Mouse (Mus musculus): Measurements from ENCODE around the gene Vps37b. TPM values are rescaled to one million over a fixed set of nuclear protein-coding genes. Genes with fewer than 3 reads are reported as not detected.

Vps37b gene
- polyA plus RNA-seq, 1 experiment from 2014 or later: 37.7 TPM

DNA sequence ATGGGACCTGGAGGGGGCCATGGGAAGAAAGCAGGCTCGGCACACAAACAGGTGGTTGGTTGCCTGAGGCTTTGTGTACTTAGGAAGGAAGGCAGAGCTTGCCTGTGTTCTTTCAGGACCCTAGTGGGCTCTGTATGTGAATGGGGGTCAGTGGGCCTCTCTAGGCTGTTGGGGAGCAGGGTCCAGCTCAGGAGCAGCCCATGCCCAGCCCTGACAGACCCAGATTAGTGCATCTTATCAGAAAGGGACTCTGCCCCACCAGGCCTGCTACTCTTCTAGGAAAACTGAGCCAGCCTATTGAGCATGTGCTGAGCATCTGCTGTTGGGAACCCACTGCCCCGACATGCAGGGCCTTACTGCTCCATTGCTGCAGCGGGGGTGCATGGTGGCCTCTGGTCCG, 44.6 kb downstream of the Vps37b start:
- no peaks in the 10 kb centered on the region for H3K9me3 ChIP-seq (replicated peaks)
- no peak for ATAC-seq (ENCODE audit: insufficient number of reproducible peaks, low FRiP score, low TSS enrichment, low read depth)
- H3K4me2 ChIP-seq (replicated peaks): no peak overlapping the region
- no peaks in the 10 kb centered on the region for H3K27me3 ChIP-seq
- no peak overlapping the region for H3K9ac ChIP-seq
- 68% methylated on average over 4 of the region's 4 CpGs for WGBS
- 0 out of 2 replicates have a peak, but pooled peaks cover 2% of the 10 kb centered on the region for H3K36me3 ChIP-seq
- no peak overlapping the region for H3K4me3 ChIP-seq (replicated peaks)
- no peak overlapping the region for H3K27ac ChIP-seq (replicated peaks)
- H3K4me1 ChIP-seq: peaks cover 29% of the 10 kb centered on the region

DNA sequence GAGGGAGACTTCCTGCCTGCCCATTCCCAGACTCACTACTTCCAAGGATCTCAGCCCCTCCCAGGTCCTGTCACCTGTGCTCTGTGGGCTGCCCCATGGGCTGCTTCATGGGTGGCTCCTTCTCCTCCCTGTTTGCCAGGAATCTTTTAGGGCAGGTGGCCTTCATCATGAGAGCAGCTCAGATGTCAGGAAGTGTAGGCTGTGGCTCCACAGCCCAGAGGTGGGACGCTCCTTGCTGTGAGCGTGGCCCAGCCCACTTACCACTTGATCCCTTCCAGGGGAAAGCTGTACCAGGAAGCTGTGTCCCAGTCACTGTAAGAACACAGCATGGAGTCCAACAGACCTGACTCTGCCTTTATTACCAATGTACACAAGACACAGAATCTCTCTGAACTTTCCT, 45.1 kb downstream of the Vps37b start:
- Histone ChIP-seq H3K9me3 (replicated peaks) (no peaks in the 10 kb centered on the region), H3K4me1 (peaks cover 23% of the 10 kb centered on the region), H3K9ac (no peak overlapping the region), H3K27ac (replicated peaks) (no peak overlapping the region), H3K36me3 (0 out of 2 replicates have a peak, but pooled peaks cover 2% of the 10 kb centered on the region), H3K4me3 (replicated peaks) (no peak overlapping the region), H3K27me3 (no peaks in the 10 kb centered on the region), H3K4me2 (replicated peaks) (no peak overlapping the region)
- no peak for ATAC-seq (ENCODE audit: insufficient number of reproducible peaks, low FRiP score, low TSS enrichment, low read depth)
- WGBS: 26% methylated on average over 2 of the region's 2 CpGs

DNA sequence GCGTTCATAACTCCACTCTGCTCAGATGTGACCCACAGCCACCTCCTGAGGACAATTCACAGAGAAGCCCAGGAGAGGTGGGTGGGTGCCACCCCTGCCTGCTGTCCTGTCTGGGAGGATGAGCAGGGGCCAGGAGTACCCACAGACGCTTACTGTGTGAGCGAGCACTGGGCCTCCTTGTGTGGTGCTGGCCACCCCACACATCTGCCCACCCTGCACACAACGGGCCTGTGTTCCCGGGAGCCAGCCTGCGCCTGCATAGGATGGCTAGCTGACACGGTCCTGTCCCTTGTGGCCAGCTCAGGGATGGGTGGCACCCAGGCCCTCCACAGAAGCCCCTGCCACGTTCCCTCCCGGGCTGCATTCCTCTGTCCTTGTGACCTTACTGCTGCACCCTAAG, 46.6 kb downstream of the Vps37b start:
- H3K4me1 ChIP-seq: peaks cover 23% of the 10 kb centered on the region
- no peak for ATAC-seq (ENCODE audit: insufficient number of reproducible peaks, low FRiP score, low TSS enrichment, low read depth)
- H3K27me3 ChIP-seq: no peaks in the 10 kb centered on the region
- no peak overlapping the region for H3K4me3 ChIP-seq (replicated peaks)
- H3K9me3 ChIP-seq (replicated peaks): no peaks in the 10 kb centered on the region
- 76% methylated on average over 9 of the region's 9 CpGs for WGBS
- H3K4me2 ChIP-seq (replicated peaks): no peak overlapping the region
- H3K9ac ChIP-seq: no peak overlapping the region
- H3K27ac ChIP-seq (replicated peaks): no peak overlapping the region
- 0 out of 2 replicates have a peak, but pooled peaks cover 2% of the 10 kb centered on the region for H3K36me3 ChIP-seq

DNA sequence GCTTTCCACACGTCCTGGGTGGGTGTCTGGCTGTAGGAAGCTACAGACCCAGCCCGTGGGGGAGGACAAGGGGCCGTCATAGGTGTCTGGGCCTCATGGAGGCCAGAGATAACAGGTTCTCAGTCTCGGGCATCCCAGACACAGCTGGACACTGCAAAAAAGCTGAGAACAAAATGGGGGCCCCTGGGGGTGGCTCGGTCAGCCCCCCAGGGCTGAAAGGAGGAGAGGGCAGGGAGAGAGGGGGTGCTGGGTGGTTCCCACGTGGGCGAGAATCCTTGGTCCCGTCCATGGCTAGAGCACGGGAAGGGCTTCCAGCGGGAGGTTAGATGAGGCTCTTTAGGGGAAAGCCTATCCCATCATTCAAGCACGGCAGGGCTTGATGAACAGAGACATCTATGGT, 49.2 kb downstream of the Vps37b start:
- Histone ChIP-seq H3K27me3 (no peaks in the 10 kb centered on the region), H3K9me3 (replicated peaks) (no peaks in the 10 kb centered on the region), H3K4me1 (peaks cover 23% of the 10 kb centered on the region), H3K4me2 (replicated peaks) (no peak overlapping the region), H3K27ac (replicated peaks) (no peak overlapping the region), H3K4me3 (replicated peaks) (no peak overlapping the region), H3K36me3 (no peaks in the 10 kb centered on the region), H3K9ac (no peak overlapping the region)
- WGBS: 82% methylated on average over 11 of the region's 11 CpGs
- ATAC-seq (ENCODE audit: insufficient number of reproducible peaks, low FRiP score, low TSS enrichment, low read depth): no peak

DNA sequence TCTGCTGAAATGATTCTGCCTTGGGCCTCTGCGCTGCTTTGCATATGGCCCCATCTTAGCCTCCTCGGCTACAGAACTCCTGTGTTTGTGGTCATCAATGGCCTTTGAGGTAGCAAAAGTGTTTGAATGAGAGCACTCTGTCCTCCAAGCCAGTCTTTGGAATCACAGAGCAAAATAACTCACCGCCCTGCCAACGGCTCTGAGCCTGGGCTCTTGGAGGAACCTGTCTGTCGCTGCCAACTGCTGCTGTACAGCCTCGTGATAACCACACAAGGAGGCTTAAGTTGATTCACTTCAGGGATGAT, 50.9 kb downstream of the Vps37b start:
- H3K9me3 ChIP-seq (replicated peaks): no peaks in the 10 kb centered on the region
- H3K27ac ChIP-seq (replicated peaks): 0 out of 2 replicates have a peak overlapping the region, but pooled peaks have one; percentile 17
- H3K27me3 ChIP-seq: no peaks in the 10 kb centered on the region
- H3K36me3 ChIP-seq: no peaks in the 10 kb centered on the region
- ATAC-seq (ENCODE audit: insufficient number of reproducible peaks, low FRiP score, low TSS enrichment, low read depth): no peak
- H3K4me2 ChIP-seq (replicated peaks): no peak overlapping the region
- H3K9ac ChIP-seq: no peak overlapping the region
- peaks cover 23% of the 10 kb centered on the region for H3K4me1 ChIP-seq
- WGBS: 68% methylated on average over 6 of the region's 6 CpGs
- H3K4me3 ChIP-seq (replicated peaks): no peak overlapping the region

DNA sequence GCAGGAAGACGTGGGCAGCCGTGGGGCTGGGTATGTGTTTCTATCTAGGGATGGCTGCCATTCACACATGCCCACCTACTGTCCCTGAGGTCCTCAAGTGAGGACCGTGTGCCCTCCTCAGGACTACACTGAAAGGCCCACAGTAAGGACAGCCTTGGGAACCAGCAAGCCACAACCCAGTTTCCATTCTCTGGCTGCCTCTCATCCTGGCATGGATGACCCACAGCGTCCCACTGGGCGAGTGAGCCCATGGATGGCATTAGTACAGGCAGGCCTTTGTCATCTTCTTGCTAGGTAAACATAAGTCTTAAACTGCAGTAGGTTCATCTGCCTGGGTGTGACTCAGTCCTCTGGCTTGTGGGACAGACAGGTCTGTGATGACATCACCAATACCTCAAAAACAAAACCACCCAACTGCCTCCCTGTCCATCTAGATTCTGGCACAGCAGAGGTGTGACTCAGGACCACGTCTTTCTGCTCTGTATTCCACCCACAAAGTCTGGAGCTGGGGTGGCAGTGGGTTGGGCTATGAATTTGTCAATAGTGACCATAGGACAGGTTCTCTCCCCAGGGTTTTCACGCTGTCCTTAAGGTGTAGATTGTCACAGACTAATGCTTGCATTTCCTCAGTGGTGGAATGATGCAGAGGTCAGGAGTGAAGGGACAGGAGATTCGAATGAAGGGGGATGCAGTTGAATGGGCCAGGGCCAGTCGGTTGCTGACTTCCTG, 51.4 kb downstream of the Vps37b start:
- no peaks in the 10 kb centered on the region for H3K9me3 ChIP-seq (replicated peaks)
- H3K4me1 ChIP-seq: peaks cover 27% of the 10 kb centered on the region
- peak overlapping the region; percentile 23 for H3K27ac ChIP-seq (replicated peaks)
- H3K9ac ChIP-seq: no peak overlapping the region
- no peak for ATAC-seq (ENCODE audit: insufficient number of reproducible peaks, low FRiP score, low TSS enrichment, low read depth)
- no peak overlapping the region for H3K4me3 ChIP-seq (replicated peaks)
- H3K27me3 ChIP-seq: no peaks in the 10 kb centered on the region
- H3K36me3 ChIP-seq: no peaks in the 10 kb centered on the region
- no peak overlapping the region for H3K4me2 ChIP-seq (replicated peaks)
- WGBS: 70% methylated on average over 9 of the region's 9 CpGs

DNA sequence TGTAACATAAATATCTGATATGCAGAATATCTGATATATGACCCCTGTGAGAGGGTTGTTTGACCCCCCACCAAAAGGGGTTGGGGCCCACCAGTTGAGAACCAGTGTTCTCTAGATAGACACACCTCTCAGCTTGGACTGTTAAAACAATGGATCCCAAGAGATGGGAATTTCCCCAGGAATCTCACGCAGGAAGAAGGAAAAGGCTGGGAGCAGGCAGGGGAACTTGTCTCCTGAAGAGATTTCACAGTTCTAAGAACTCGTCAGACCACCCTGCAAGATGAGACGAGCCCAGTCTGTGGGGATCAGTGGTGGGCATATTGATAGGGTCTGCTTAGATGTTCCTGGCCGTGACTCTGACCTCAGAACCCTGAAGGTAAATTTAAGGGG, 52.1 kb downstream of the Vps37b start:
- 39% methylated on average over 4 of the region's 4 CpGs for whole genome bisulfite sequencing
- ATAC-seq (ENCODE audit: insufficient number of reproducible peaks, low FRiP score, low TSS enrichment, low read depth): no peak
- Histone ChIP-seq H3K4me3 (replicated peaks) (no peak overlapping the region), H3K4me1 (peaks cover 34% of the 10 kb centered on the region), H3K9ac (no peak overlapping the region), H3K36me3 (no peaks in the 10 kb centered on the region), H3K4me2 (replicated peaks) (no peak overlapping the region), H3K27me3 (peaks cover 3% of the 10 kb centered on the region; the same call in 1 of the 2 replicates), H3K9me3 (replicated peaks) (no peaks in the 10 kb centered on the region), H3K27ac (replicated peaks) (peak overlapping the region; percentile 23)

DNA sequence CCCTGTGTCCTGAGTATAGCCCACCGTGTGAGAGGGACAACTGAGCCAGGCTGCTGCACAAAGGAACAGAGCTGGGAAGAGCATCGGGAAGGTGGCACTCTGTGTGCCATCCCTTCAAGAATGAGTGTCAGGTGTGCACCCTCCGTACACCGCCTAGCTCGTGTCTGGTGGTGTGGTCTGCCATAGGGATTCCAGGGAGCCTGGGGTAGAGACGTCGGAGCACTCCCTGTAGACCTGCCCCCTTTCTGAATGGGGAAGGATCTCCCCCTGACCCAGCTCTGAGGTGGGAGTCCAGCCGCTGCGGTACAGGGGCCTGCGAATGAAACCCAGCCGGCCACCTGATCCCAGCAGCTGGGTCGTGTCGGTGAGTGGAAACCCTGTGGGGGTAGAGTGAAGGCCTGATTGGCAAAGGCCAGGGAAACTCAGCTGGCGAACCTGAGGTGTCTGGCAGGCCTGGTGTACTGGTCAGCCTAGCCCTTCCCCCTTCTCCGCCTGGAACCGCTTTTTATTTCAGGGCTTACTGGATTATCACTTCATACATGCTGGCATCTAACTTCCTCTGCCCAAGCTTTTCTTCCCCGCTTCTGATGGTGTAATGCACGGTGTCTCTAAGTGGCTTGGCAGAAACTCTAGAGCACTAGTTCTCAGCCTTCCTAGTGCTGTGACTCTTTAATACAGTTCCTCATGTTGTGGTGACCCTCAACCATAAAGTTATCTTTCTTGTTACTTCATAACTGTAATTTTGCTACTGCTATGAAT, 52.7 kb downstream of the Vps37b start:
- ATAC-seq (ENCODE audit: insufficient number of reproducible peaks, low FRiP score, low TSS enrichment, low read depth): no peak
- Histone ChIP-seq H3K36me3 (no peaks in the 10 kb centered on the region), H3K9me3 (replicated peaks) (no peaks in the 10 kb centered on the region), H3K4me1 (peaks cover 40% of the 10 kb centered on the region), H3K4me3 (replicated peaks) (no peak overlapping the region), H3K27ac (replicated peaks) (peak overlapping the region; percentile 23; the same call in 1 of the 2 replicates), H3K4me2 (replicated peaks) (no peak overlapping the region), H3K27me3 (peaks cover 3% of the 10 kb centered on the region; the same call in 1 of the 2 replicates), H3K9ac (no peak overlapping the region)
- WGBS: 67% methylated on average over 18 of the region's 18 CpGs

DNA sequence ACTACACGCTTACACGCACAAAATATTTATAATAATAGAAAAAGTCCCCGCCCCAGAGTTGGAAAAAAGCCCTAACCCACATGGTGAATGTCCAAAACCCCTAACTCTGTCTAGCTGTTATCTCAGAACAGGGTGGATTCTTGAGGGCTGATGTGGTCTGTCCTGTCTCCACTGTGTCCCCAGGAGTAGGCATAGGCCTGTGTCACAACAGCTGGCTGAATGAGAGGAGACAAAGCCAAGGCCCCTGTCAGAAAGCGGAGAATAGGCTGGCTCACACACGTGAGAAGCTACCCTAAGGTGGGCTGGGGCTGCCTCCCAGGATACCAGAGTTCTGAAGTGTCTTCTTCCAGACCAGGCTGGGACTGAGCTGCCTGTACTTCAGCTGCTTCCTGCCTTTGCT, 53.9 kb downstream of the Vps37b start:
- ATAC-seq (ENCODE audit: insufficient number of reproducible peaks, low FRiP score, low TSS enrichment, low read depth): no peak
- WGBS: 53% methylated on average over 5 of the region's 5 CpGs
- Histone ChIP-seq H3K27me3 (peaks cover 4% of the 10 kb centered on the region; the same call in 1 of the 2 replicates), H3K36me3 (no peaks in the 10 kb centered on the region), H3K9me3 (replicated peaks) (no peaks in the 10 kb centered on the region), H3K27ac (replicated peaks) (peak overlapping the region; percentile 65; the same call in 1 of the 2 replicates), H3K4me3 (replicated peaks) (no peak overlapping the region), H3K4me2 (replicated peaks) (no peak overlapping the region), H3K4me1 (peaks cover 47% of the 10 kb centered on the region), H3K9ac (no peak overlapping the region)

DNA sequence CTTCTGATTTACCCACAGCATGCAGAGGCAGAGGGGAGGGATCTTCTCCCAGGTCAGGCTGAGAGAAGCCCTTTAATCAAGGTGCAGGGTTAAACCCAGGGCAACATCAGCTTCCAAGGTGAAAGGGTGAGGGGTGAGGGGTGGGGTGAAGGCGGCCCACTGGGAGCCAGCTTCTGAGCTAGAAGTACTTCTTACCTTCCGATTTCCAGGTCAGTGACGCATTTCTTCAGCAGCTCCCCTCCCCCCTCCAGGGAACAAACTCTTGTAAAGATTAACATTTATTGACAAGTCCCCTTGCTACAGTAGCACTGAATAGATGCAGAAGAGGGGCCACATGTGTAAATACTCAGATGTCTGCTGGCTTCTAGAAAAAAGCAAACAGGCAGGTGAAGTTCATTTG, 54.8 kb downstream of the Vps37b start:
- Histone ChIP-seq H3K9ac (no peak overlapping the region), H3K4me1 (peaks cover 44% of the 10 kb centered on the region), H3K9me3 (replicated peaks) (no peaks in the 10 kb centered on the region), H3K36me3 (no peaks in the 10 kb centered on the region), H3K27me3 (peaks cover 6% of the 10 kb centered on the region; the same call in 1 of the 2 replicates), H3K27ac (replicated peaks) (no peak overlapping the region; the same call in 1 of the 2 replicates), H3K4me2 (replicated peaks) (0 out of 2 replicates have a peak overlapping the region, but pooled peaks have one; percentile 6), H3K4me3 (replicated peaks) (no peak overlapping the region)
- WGBS: 30% methylated on average over 3 of the region's 3 CpGs
- no peak for ATAC-seq (ENCODE audit: insufficient number of reproducible peaks, low FRiP score, low TSS enrichment, low read depth)

DNA sequence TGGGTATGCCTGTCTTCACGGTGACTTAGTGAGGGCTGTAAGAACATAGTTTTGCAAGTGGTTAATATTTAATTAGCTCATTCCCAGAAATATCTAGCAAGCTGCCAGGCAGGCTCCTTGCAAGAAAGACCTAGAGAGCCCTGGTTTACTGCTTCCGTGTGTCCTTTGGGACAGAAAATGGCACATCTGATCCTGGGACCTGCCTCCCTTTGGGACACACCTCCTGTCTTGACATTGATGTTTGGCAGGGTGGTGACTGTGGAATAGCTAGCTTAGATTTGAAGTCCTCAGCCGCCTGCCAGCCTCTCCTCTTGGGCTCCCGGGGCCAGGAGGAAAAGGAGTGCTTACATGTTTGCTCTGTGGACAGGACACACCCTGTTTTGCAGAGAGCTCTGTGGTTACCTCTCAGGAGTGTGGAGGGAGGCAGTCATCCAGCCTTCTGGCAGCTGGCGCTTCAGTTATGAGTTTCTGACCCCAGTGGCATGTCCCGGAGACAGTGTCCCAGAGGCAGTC, 56.3 kb downstream of the Vps37b start:
- WGBS: 46% methylated on average over 6 of the region's 6 CpGs
- no peak overlapping the region; the same call in 1 of the 2 replicates for H3K4me3 ChIP-seq (replicated peaks)
- ATAC-seq (ENCODE audit: insufficient number of reproducible peaks, low FRiP score, low TSS enrichment, low read depth): no peak
- no peak overlapping the region for H3K9ac ChIP-seq
- no peaks in the 10 kb centered on the region for H3K9me3 ChIP-seq (replicated peaks)
- H3K4me2 ChIP-seq (replicated peaks): no peak overlapping the region
- peak overlapping the region; percentile 41; the same call in 1 of the 2 replicates for H3K27ac ChIP-seq (replicated peaks)
- no peaks in the 10 kb centered on the region for H3K36me3 ChIP-seq
- H3K4me1 ChIP-seq: peaks cover 41% of the 10 kb centered on the region
- peaks cover 6% of the 10 kb centered on the region; the same call in 1 of the 2 replicates for H3K27me3 ChIP-seq

All from embryonic facial prominence, embryonic 15.5 days (tissue).